Mouse (Mus musculus) testis, postnatal 14 days (tissue): ENCODE results near the gene Clta.

ENCODE experiments used
- DNase-seq: peaks from one replicate; pipeline ENCODE4 v3.0.0; 2021; ENCODE audit warnings: low spot score

Gene Clta

GRCm38 (mm10) chr4:43980236-43980635 is 24.0 kb upstream of the Clta start:
- DNase-seq = no peak

DNA sequence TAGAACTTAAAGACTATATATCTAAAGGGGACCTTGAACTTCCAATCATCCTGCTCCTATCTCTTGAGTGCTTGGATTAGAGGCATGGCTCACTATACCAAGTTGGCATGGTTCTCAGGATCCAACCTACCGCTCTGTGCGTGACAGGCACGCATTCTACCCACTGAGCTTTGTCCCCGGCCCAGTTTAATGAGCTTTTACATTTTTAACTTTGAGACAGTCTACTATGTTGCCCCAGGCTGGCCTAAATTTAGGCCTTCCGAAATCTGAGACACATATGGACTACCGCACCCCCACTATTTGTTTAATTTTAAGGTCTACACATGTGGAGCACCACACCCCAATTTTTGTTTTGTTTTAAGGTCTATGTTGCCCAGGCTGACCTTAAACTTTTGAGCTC is 23.4 kb upstream of the Clta start:
- DNase-seq = no peak

GRCm38 (mm10) chr4:43981251-43981650 is 23.0 kb upstream of the Clta start:
- DNase-seq = no peak

- DNase-seq = peak; percentile 85
Observed at GRCm38 (mm10) chr4:43982053-43982732, 22.1 kb upstream of the Clta start.

- no peak for DNase-seq
Observed at GRCm38 (mm10) chr4:43983181-43983580, 21.1 kb upstream of the Clta start, which contains the start of gene Ccin. Ccin (plus strand) TSS chr4:43983483.

DNA sequence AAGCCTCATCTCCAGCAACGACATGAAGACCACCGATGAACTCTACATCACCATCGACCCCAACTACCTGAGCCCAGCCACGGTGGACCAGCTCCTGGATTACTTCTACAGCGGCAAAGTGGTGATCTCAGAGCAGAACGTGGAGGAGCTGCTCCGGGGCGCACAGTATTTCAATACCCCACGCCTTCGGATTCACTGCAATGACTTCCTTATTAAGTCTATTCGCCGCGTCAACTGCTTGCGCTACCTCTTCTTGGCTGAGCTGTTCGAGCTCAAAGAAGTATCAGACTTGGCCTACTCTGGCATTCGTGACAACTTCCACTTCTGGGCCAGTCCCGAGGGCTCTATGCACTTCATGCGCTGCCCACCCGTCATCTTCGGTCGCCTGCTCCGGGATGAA is 20.5 kb upstream of the Clta start:
- no peak for DNase-seq

GRCm38 (mm10) chr4:43984326-43984725 is 19.9 kb upstream of the Clta start:
- no peak for DNase-seq

DNA sequence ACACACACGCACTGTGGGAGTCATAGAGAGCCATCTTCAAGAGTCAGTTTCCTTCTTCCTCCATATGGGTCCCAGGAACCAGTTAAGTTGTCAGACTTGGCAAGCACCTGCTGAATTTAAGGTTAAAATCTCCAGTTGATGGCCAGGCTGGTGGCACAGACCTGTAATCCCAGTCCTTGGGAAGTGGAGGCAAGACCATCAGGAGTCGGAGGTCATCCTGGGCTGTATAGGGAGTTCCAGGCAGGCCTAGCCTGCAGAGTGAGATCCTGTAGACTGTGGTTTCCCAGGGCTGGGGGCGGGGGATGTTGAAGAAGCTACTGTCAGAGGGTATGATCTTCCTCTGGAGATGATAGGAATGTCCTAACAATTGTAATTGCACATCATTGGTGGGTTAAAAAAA is 15.3 kb upstream of the Clta start:
- no peak for DNase-seq

GRCm38 (mm10) chr4:43993072-43993471 is 11.2 kb upstream of the Clta start:
- DNase-seq = no peak

- DNase-seq = no peak
Observed at GRCm38 (mm10) chr4:43994342-43994741, 9.9 kb upstream of the Clta start.

- DNase-seq = no peak
Observed at GRCm38 (mm10) chr4:44003622-44004021, 630 bp upstream of the Clta start.

DNA sequence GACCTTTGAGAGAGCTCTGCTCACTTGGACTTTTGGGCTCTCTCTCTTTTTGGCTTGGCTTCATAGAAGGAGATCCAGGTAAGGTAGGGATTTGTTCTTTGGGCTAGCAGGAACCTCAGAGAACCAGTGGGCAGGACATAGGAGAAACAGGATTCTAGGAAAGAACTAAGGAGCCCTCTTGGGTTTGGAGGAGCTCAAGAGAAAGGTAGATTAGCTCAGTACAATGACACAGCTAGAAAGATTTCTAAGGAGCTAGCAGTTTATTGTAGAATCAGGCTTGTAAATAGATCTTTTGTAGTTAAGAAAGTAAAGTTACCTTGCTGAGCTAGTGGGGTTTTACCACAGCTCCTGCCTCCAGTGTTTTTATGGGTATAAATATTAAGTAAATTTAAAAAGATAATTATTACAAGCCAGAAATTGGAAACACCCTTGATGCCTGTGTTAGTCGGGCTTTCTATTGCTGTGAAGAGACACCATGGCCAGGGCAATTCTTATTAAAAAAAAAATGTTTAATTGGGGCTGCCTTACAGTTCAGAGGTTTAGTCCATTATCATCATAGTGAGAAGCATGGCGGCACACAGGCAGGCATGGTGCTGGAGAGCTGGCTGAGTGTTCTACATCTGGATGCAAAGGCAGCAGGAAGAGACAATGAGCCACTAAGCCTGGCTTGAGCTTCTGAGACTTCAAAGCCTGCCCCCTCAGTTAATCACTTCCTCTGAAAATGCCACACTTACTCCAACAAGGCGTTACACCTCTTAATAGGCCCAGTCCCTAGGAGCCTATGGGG is 564 bp downstream of the Clta start:
- no peak for DNase-seq

DNA sequence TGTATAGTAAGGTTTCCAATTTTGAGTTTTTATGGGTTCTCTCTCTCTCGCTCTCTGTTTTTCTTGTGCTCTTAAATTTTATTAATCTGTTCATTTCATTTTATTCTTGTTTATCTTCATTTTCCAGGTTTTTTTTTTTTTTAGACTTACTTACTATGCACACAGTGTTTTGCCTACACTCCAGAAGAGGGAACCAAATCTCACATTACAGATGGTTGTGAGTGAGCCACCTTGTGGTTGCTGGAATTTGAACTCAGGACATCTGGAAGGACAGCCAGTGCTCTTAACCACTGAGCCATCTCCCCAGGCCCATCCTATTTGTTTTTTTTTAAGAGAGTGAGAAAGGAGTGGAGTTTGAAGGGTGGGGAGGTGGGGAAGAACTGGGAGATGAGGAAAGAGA is 5.9 kb downstream of the Clta start:
- no peak for DNase-seq

DNA sequence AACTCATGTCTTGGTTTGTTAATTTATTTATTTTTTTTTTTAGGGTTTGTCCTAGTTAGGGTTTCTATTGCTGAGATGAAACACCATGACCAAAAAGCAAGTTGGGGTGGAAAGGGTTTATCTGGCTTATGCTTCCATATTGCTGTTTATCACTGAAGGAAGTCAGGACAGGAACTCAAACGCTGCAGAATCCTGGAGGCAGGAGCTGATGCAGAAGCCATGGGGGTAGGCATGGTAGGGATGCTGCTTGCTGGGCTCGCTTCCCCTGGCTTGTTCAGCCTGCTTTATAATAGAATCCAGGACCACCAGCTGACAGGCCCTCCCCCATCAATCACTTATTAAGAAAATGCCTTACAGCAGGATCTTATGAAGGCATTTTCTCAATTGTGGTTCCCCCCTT is 6.6 kb downstream of the Clta start:
- no peak for DNase-seq

DNA sequence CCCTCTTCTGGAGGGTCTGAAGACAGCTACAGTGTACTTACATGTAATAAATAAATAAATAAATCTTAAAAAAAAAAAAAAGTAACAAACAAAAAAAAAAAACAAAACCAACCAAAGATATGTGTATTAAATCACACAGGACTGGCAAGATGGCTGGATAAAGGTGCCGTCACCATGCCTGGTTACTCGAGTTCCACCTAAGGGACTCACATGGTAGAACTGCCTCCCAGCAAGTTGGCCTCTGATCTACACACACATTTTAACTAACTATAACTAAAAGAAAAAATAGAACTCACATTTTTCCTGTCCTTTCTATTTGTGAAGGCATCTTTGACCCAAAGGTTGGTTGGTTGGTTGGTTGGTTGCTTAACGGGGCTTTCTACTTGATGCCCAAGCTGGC is 7.5 kb downstream of the Clta start:
- DNase-seq = no peak

DNA sequence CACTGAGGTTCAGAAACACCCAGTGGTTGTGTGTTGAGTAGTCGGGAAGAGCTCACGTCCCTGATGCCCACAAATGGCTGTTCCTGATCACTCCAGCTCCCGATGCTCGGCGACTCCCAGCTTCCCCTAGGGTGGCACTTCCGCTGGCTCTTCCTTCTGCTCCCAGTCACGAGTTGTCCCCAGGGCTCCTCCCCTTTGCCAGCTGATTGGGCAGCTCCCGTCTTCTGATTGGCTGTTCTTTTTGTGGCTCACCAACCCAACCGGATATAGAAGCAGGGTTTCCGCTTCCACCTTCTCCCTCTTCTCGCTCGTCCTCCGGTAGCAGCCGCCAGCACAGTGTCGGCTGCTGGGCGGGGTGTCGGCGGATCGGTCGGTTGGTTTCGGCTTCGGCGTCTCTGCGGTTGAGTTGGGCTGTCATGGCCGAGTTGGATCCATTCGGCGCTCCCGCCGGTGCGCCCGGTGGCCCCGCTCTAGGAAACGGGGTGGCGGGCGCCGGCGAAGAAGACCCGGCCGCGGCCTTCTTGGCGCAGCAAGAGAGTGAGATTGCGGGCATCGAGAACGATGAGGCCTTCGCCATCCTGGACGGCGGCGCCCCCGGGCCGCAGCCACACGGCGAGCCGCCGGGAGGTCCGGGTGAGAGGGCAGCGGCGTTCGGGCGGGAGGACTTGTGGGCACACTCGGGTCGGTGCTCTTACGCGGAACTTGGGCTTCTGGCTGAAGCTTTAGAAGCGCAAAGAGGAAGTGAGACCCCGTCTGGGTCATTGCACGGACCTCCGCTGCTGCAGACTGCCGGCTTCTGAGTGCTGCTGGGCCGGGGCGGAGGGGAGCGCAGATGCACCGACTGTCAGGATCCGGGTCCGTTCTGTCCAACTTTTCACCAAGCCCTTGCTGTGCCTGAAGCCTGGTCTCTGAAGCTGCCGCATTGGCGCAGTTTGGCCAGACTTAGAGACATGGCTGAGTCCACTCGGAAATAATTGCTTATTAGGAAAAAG is 8.4 kb downstream of the Clta start:
- peak; percentile 94 for DNase-seq

DNA sequence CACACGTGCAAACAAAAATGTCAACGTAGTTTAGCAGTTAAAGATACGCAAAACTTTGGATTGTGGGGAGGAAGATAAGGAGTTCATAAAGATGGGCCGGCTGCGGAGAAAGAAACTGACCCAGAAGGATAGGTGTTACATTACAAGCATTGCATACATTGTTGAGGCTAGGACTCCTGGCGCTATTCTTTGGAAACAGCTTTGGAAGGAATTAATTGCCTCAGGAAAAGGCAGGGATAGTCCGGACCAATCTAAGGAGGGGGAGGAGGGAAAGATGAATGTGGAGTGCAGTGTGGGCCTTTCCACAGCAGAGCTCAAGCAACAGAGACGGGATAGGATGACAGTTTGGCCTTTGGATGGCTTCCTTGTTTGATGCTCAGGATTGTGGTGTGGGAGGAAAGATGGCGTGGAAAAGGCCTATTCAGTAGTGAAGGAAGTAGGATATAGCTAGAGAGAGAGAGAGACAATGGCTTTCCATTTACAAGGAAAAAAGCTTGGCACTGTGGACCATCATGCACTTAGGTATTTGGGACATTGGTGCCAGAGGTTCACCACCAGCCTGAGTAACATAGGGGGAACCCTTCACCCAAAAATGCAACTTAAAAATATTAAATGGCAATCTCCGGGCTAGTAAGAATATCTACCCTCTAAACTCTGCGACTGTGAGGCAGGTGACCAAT is 9.3 kb downstream of the Clta start:
- DNase-seq = no peak

GRCm38 (mm10) chr4:44016071-44016470 is 11.8 kb downstream of the Clta start:
- no peak for DNase-seq

GRCm38 (mm10) chr4:44016791-44017190 is 12.5 kb downstream of the Clta start:
- no peak for DNase-seq

- DNase-seq = no peak
Observed at GRCm38 (mm10) chr4:44022323-44022722, 18.1 kb downstream of the Clta start.

DNA sequence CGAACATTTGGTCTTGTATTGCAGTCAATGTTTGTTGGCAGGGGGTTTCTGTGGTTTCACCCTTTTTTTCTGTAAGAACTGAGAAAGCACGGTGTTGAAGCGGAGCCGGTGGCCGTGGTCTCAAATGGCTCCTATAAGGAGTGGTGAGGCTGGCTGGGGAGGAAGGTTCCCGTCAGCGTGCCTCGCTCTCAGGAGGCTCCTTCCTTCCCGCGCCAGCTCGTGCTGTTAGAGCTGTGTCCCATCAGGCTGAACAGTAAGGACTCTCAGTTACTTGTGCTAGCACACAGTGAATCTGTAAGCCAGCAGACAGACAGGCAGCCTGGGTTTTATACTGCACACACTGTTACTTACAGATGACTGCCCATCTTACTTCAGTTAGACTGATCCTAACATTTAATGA is 18.5 kb downstream of the Clta start:
- DNase-seq = no peak

DNA sequence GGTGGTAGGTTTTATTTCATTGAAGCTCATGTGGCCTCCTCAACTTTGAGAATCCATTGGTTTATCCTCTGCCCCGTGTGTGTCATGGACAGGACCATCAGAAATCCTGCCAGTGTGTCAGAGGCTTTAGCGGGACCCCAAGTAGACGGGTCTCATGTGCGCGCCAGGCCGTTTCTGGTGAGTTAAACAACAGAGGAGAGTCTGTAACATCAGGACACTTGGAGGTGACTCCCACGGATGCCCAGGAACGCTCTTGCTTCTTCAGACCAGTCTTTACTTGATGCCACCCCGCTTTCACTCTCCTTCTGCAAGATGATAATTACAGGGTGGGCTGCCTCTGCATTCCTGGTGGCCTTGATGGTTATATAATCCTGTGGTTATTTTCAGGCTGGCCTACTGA is 19.4 kb downstream of the Clta start:
- no peak for DNase-seq
